Mouse (Mus musculus): ENCODE measurements at regions not wholly inside any gene's neighbourhood (a gene's known extent, or its start where the extent isn't known, plus 50 kb on each side); places are given as distances from the start of the nearest gene placed in this dataset.

DNA sequence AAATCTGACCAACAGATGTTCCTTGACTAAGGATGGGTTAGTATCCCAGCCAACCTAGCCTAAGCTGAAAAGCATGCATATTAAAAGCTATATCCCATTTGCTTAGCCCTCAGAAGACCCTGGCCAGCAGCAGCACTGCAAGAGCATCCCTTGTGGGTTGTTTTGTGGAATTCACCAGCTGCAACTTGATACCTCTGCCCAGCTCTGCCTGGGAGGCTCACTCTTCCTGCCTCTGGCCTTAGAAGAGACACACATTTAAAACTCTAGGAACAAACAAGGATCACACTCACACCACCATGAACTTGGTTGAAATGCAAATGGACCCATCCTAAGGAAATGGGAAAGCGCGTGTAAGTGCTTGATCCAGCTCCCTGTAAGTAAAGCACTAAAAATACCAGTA, 107.7 kb upstream of the Arl4c start:
- DNase-seq = no peak

DNA sequence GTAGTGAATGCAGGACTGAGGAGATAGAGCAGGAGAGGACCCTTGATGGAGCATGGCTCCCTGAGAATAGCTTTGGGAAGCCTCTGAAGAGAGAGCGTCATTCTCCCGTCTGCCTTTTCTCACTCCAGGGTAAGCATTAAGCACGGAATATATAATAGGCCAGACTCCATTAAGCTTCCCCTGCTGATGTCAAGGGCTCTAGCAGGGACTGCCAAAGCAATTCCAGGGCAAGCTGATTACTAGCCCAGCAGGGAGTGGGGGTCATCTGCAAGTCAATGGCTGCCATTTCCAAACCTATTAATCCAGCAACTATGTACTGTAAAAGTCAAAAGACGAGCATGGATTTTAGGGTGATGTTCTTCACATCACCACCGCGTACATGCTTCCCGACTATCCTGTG, 111.2 kb upstream of the Arl4c start:
- DNase-seq = no peak

DNA sequence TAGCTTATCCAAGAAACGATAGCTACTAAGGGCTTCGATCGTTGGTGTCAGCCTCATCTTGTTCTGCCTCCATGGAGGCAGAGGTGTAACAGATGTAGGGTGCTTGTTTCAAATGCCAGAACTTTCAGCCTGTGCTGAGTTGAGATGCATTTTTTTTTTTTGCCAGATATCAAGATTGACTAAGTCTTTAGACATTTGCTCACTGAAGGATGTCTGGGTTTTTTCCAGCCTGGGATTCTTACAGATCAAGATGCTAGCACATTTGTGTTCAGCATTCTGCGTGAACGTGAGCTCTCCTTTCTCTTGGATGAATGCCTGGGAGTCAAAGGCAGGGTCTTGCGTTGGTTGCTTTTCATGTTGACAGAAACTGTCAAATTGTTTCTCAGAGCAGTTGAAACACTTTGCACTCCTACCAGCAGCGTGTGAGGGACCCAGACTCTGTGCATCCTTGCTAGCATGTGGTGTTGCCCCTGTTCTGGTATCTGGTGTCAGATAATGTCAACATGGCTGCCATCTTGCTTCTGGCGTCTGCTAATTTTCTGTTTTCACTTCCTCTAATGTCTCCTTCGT, 114.4 kb upstream of the Arl4c start:
- no peak for DNase-seq

DNA sequence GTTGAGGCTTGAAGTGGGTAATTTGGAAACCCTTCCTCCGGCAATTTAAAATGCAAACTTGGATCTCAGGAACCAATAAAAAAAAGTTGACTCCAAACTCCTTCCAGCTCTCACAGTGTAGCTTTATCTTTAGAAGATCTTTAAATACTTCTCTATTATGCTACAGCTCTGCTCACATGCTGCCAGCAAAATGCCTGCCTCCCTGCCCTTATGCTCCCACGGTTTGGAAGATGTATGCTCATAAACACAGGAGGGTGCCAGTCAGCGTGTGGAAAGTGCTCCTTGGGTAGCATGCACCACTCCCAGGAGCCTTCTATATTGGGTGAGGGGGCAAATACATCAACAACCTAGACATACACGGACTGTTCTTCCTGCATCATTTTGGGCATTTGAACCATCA, 123.2 kb upstream of the Arl4c start:
- no peak for DNase-seq

DNA sequence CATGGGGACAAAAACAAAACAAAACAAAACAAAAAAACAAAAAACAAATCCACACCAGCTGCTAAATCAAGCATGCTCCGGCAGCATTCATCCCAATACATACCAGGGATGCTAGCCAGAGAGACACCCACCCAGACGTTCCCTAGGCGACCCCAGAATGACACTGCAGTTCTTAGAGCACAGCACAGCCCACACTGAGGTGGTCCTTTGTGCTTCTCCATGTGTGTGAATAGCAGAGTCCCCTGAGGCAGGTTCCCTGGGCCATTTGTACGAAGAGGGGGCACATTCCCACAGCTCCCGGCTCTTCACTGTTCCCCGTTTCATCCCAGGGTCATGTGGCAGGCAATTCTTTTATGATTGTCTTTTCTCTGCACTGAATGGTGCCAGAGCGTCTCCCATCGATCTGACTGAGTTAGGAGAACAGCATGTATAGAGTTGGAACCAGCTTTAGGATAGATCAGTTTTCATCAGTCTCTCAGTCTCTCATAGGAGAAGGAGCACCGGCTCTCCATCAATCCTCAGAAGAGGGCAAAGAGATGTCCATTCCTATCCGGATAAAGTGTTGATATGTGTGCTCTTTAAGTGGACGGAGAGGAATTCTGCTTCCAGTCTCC, 136.7 kb upstream of the Arl4c start:
- DNase-seq = no peak

DNA sequence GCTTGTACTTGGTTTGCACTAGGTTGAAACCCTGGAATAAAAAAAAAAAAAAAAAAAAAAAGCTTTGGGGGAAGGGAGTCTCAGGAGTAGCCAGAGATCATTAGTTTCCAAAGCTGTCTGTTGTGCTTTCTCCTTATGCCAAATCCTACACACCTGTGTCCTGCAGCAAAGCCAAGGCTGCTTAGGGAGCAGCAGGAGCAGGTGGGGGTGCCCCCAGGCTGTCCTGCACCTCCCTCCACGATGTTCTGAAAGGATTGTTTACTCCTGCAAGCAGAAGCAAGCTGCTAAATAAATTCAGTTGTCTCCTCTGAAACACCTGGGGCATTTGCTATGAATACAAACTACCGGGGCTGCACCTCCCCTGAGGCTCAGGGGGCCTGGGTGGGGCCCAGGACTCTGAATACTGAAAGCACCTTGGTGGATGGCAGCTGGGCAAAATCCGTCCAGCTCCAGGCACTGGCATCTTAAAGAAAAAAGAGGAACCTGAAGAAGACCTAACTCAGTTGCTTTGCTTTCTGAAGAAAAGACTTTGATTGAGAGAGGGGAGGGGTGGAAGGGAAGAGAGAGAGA, 137.5 kb upstream of the Arl4c start:
- DNase-seq = no peak

DNA sequence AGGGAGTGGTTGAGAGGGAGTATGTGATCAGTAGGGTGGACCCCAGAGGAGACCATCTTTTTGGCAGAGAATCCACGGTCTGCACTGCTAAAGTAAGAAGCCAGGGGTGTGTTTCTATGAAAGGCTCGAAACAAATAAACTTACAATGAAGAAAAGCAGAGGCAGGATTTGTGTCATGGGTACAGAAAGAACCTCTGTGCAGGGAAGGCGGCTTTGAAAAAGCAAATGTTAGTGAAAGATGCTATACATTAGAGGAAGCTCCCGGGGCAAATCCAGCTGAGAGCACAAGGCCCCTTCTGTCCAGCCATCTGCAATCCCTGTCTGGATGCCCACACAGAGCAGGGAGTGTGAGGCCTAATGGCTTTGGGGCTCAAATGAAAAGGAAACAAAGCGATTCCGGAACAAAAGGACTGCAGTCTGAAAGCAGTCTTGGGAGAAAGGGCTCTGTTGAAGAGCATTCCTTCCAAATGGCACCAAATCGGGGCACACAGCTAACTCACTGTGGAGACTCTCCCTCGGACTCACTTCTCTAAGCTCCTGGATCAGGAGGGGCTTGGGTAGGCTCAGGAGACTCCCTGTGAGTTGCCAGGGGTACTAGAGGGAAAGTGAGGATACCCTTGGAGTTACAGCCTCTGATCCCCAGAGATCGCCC, 138.1 kb upstream of the Arl4c start:
- DNase-seq = no peak

DNA sequence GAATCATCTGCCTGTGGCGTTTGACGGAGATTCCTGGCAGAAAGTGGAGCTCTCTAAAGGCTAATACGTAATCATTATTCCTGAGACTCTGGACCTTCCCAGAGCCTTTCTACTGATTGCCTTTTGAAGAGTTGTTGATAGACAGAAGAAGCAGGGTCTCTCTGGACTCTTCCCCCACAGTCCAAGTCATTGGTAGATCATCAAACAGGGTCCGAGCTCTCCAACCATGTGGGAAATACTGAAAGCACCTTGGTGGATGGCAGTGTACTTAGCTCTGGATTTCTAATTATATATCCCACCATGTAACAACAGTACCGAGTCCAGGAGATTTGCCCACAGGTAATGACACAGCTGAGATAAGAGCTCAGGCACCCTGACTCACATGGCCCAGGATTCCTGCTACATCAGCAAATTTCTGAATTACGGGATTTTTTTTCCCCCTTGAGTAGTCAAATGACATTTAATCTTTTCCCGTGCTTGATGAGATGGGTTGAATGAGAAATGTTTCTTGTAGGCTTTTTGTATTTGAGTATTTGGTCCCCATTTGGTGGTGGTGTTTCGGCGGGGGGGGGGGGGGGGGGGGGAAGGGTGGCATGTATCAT, 139.1 kb upstream of the Arl4c start:
- no peak for DNase-seq

DNA sequence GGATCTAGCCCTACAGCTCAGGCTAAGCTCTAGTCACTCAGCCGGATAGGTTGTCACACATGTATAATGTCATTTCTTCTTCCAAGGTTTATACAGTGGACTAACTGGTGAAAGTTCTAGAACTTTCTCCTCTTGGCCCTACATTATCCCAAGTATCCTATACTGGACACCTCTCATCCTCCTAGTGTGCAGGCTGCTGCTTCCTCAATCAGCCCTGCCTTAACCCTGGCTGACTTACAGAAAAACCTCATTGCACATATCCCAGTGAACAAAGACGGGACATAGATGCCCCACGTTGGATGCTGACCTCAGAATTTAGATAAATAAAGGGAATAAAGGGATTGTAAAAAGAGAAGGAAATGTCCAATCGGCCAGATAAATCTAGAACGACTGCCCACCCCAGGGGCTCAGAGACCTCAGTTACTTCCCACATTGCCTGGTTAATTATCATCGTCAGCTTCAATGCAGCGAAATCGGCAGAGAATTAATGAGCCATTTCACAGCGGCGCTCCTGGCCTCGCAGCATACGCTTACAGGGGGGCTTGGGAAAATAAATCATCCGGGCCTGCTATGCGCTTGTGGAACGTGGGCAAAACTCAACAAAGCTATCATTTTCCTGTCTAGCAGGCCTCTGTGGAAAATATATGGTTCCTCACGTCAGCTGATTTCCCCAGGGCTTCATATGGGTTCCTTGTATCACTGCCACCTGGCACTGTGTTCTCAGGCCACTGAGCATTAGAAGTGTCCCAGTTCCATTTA, 145.5 kb upstream of the Arl4c start:
- no peak for DNase-seq

DNA sequence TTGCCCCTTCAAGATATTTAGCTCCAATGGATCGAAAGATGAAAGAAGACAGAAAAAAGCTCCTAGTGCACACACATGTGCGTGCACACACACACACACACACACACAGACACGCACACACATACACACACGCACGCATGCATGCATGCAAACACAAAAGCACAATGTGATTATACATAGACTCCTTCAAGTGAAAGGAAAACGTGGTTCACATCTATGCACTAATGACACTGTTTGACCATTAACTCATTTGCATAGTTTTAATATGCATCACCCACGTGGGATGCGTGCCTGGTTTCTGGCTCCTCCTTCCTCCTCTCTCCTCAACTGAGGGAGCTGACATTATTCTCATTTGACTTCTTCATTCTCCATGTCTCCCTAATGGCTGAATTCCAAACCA, 146.2 kb upstream of the Arl4c start:
- no peak for DNase-seq

DNA sequence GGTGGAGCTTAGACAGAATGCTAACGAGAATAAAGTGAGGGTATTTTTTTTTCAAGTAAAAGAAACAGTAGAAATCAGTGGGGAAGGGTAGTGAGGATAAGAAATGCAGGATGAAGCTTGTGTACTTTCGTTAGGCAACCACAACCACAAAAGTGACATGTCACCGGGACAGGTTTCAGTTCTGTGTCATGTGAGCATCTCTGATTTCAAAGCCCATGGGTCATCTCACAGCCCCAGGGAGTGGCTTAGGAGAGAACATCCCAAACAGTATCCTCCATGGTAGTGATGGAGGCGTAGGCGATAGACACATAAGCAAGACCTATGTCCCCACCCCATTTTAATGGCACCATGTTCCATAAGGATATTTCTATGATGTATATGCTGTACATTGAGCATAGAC, 147.4 kb upstream of the Arl4c start:
- DNase-seq = no peak

DNA sequence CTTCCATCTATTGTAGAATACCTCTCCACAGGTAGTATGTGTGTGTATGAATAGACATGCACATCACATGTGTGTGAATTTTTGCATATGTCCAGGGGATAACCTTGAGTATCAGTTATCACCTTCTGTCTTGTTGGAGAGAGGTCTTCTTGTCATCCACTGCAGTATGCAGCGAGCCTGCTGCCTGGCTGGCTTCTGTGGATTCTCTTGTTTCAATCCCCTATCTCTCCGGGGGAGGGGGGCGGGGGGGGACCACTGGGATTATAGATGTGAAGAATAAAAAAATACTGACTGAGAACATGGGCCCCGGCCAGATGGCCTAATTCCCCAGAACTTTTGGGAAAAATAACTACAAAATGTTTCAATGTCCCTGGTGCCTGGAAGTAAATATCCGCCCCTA, 149.9 kb upstream of the Arl4c start:
- no peak for DNase-seq

DNA sequence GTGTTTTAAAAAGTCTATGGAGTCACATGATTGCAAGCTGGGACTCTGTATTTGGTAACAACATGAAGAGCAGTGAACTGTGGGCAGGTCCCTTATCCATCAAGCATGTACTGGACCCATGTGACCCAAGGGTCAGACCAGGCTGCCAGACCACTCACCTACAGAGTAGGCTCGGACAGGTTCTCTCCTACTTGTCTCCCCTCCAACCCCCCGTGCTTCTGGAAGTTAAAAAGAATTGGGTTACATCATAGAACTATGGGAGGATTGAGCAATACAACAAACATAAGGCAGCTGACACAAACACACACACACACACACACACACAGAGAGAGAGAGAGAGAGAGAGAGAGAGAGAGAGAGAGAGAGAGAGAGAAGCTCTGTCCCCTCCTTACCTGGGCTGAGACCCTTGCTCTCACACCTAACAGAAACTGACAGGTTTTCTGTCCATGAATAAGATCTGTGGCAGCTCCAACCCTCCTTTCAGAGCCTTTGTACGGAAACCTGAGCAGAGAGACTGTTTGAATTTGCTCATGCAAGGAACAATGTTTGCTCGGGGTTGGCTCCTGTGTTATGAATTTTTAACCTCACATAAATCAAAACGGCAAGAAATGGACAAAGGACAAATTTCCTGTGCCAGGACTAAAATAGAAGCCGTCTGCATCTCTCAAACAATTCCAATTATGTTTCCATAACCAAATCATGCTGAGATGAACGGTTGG, 159.0 kb upstream of the Arl4c start:
- DNase-seq = no peak

DNA sequence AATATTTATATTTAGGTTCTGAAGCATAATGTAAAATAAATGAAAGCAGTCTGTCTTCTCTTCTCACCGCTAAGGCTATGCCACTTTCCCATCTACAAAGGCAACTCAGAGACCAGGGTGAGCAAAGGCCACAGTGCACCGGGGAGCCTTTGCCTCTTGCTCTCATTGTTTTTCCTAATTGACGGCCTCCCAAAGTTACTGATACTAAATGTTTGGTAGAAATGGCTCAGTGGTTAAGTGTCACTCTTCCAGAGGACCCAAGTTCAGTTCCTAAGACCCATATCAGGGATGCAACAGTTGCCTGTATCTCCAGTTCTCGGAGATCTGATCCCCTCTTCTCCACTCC, 159.5 kb upstream of the Arl4c start:
- DNase-seq = no peak

DNA sequence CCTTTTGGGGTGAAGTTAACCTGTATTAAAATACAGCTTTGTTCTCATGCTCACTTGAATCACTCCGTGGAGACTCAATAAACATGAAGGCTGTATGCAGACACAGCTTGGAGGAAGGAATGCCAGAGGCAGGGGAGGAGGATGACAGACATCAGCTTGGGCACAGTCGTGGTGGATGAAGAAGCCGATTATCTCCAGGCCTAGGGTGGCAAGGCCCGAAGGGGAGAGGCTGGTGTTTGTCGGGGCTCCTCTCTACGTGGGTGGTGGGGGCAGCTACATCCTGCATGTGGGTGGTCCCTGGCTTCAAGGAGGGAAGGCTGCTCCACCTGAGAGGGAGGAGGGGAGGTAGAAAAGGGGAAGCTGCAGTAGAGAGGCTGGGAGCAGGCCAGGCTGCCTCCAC, 163.4 kb upstream of the Arl4c start:
- no peak for DNase-seq

DNA sequence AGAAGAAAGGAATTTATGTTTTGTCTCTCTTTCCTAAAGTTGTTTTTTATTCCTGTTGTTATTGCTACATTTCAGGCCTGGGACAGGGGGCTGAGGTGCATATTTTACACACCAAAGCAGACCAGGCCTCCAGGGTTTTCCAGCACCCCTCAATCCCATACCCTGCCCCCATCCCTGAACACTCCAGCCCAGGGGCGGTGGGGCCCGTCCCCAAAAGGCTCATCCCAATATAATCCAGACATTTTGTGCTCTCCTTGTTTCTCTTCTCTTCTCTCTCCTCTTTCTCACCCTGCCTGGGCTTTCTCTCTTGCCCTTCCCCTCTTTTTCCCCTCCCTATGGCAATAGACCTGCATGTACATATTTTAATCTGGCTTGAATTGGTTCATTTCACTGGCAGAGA, 164.6 kb upstream of the Arl4c start:
- no peak for DNase-seq

DNA sequence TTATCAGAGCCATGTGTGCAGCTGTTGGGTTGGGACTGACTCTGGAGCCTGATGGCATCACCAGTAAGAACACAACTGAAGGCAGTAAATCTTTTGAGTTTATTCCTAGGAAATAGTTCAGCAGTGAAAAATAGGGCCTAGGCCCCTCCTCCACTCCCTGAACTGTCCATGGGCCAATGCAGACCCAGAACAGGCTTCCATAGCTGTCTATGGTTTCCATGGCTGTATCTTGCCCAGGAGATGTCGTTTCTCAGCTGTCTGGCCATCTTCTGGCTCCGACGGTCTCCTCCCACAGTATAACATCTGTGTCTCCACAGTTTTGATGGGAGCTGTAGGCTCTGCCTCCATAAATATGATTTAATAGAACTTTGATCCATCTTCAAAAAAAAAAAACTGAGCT, 165.1 kb upstream of the Arl4c start:
- no peak for DNase-seq

DNA sequence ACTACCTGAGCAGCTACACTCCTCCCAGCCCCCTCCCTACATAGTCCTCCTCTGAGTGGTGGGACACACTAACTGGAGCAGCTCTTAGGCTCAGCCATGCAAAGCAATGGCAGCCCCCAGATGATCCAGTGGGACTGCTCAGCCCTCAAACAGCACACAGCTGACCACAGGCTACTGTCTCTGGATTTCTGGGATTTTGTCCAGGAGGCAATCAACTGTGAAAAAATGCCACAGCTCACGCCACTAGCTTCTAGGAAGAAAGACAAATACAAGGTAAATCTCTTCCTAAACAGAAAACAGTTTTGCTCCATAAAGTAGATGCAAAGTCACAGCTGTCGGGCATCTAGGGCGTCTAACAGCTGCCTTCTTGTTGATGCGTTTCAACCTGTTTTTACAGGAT, 167.9 kb upstream of the Arl4c start:
- no peak for DNase-seq

DNA sequence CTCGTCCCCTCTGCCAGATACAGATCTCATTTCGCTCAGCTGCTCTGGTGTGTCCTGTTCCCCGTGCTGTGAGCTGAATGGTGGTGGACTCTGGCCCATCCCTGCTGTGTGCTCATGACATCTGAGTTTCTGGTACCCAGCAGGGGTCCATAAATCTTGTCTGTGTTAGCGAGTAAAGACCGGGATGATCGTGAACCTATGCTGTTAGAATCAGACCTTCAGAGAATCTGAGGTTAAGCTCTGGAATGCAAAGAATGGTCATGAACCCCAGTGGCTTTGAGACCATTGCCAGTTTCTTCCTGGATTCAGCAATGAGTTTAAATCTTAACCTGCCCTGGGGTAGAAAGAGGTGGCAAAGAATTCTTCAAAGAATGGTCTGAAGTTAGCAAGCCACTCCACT, 173.3 kb upstream of the Arl4c start:
- DNase-seq = no peak

DNA sequence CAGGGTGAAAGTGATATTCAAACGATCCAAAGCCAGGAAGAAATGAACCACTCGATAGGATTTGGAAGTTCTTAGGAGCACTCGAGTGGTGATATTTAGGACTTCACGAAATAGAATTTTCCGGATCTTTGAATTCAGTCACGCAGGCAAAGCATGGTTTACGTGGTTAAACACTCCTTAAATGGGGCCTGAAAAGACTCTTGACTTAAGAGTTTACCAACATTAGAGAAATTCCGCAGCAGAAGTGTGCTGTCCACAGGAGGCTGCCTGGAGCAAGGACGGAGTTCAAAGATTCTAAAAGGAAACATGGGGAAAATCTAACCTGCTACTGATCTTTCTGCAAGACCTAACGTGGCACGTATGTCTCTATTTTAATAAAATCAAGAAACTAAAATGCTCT, 175.4 kb upstream of the Arl4c start:
- no peak for DNase-seq

DNA sequence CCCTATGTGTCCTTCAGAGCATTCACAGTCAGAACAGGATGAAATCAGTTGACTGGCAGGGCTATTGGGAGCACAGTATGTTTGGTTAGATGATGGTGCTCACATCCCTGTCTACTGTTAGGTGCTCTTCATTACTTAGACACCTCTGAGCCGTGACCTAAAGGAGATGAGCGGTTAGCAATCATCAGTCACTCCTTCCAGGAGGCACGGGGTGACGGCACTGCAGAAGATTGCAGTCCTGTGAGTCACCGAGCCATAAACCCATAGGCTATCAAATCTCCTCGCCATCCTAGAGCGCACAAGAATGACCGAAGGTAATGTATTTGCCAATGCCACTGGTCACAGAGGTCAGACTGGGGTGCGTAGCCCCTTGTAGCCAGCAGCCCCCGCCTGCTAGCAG, 176.8 kb upstream of the Arl4c start:
- no peak for DNase-seq

DNA sequence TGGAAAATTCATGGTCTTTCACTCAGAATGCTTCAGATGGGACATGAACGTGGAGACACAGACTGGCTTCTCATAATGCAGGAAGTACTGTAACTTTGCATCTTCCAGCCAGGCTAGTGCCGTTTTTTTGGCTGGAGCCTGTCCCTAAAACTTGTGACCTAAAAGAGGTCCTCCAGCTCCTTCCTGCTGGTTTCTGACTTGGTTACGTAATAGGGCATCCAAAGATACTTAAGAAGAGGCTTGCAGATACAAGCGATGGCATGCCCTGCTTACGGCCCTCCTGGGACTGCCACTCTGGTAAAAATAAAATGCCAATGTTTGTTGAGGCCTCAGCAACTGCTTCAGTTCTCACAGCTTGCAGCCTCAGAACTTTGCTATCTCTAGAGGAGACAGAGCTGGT, 177.3 kb upstream of the Arl4c start:
- no peak for DNase-seq

Data from adrenal gland, postnatal 36 days (tissue).